Mouse (Mus musculus): ENCODE results near the gene Cnnm4. TPM values are rescaled to one million over a fixed set of nuclear protein-coding genes. Genes with fewer than 3 reads are reported as not detected.
A peak's percentile ranks its signal among the peaks of the same experiment; 100 is the strongest.

The Cnnm4 gene
- total and polyA plus RNA-seq, 2 experiments from 2014 or later: 10.0 to 18.5 TPM

DNA sequence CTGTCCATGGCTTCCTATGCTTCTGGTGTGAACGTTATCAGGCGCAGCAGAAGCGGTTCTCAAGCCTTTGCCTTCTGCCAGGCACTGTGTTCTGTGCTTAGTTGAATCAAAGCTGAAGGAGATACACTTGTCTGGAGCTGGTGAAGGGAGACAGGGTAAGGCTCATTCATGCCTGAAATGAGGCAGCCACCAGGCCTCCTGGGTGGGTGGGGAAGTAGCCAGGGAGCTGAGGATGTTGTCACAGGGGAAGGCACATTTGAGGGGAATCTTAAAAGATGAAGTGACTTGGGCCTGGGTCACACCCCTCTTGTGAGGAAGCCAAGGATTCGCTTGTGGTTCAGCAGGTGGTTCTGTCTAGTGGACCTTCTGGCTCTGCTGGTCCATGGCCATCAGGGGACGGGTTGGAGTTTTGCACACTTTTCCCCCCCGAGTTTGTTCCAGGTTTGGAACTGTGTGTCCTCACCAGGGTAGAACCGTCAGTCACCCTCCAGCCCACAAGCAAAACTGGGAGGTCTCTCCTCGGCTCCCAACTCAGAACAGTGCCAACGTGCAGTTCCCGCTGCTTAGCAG, 1.9 kb downstream of the Cnnm4 start:
- no peak overlapping the region for H3K9ac ChIP-seq (replicated peaks; ENCODE audit: low read length)
- ATAC-seq (no peak), DNase-seq (ENCODE audit: low spot score) (no peak)
- H3K4me2 ChIP-seq (ENCODE audit: low read depth, low read length): peak overlapping the region; percentile 83
- H3K27me3 ChIP-seq (ENCODE audit: insufficient read depth, low read length): no peaks in the 10 kb centered on the region
- H3K9me3 ChIP-seq (ENCODE audit: low read length): no peaks in the 10 kb centered on the region
- H3K27ac ChIP-seq: no peak overlapping the region
- WGBS: 58% methylated on average over 10 of the region's 10 CpGs
- peak overlapping the region; percentile 72 for H3K4me3 ChIP-seq (ENCODE audit: low read length)
- TF ChIP-seq CTCF (IDR thresholded peaks at IDR 0.05; ENCODE audit: low read depth): no peak
- peaks cover 42% of the 10 kb centered on the region for H3K4me1 ChIP-seq (ENCODE audit: insufficient read depth, low read length)
- H3K36me3 ChIP-seq (ENCODE audit: insufficient read depth, low read length): no peaks in the 10 kb centered on the region

DNA sequence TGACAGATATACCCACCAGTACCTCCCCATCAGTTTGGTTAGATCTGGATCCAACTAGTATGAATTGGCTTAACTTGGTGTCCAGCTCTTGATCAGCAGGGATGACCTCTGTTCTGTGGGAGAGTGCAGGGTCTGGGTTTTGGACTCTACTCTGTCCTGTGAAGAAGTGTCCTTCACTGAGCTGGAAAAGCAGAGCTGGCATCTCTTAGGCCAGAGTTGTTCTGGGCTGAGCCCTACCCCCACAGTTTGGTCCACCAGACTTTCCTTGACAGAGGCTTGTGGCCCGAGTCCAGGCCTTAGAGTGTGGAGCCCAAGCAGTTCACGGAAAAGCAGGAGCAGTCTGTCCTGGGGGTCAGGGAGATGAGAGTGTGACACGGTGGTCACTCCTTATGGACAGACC, 3.2 kb downstream of the Cnnm4 start:
- Histone ChIP-seq H3K9me3 (ENCODE audit: low read length) (no peaks in the 10 kb centered on the region), H3K27ac (no peak overlapping the region), H3K4me3 (ENCODE audit: low read length) (no peak overlapping the region), H3K36me3 (ENCODE audit: insufficient read depth, low read length) (no peaks in the 10 kb centered on the region), H3K4me2 (ENCODE audit: low read depth, low read length) (peak overlapping the region; percentile 83), H3K9ac (replicated peaks; ENCODE audit: low read length) (no peak overlapping the region; the same call in 1 of the 2 replicates), H3K4me1 (ENCODE audit: insufficient read depth, low read length) (peaks cover 45% of the 10 kb centered on the region), H3K27me3 (ENCODE audit: insufficient read depth, low read length) (no peaks in the 10 kb centered on the region)
- TF ChIP-seq CTCF (IDR thresholded peaks at IDR 0.05; ENCODE audit: low read depth): no peak
- ATAC-seq (no peak), DNase-seq (ENCODE audit: low spot score) (no peak)
- WGBS: 40% methylated on average over 3 of the region's 3 CpGs

DNA sequence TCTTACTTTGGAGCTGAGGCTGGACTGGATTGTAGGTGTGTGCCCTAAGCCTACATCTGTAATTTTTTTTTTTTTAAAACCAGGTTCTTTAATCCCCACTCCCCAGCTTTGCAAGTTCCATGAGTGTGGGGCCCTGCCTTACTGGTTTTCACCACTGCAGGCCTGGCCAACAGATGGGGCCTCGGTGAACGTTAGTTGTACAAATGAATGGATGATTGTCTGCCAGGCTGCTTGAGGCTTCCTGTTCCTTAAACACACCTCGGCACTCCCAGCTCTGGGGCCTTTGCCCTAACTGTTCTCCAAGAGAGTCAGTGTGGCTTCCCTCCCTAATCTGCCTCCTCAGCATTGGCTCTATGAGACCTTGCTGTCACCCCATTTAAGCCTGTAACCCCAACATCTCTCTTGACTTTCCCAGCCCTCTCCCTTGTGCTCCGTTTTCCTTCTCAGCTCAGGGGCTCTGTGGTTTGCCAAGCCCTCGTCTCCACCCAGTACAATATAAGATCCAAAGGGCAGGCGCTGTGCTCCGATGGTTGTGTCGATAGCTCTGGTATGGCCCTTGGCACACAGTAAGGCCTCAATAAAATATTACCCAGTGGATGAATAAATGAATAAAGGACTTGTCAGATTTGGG, 4.2 kb downstream of the Cnnm4 start:
- ATAC-seq: no peak
- WGBS: 35% methylated on average over 8 of the region's 8 CpGs
- peak; percentile 24 for DNase-seq (ENCODE audit: low spot score)
- no peaks in the 10 kb centered on the region for H3K27me3 ChIP-seq (ENCODE audit: insufficient read depth, low read length)
- no peak overlapping the region for H3K4me3 ChIP-seq (ENCODE audit: low read length)
- peaks cover 45% of the 10 kb centered on the region for H3K4me1 ChIP-seq (ENCODE audit: insufficient read depth, low read length)
- H3K36me3 ChIP-seq (ENCODE audit: insufficient read depth, low read length): no peaks in the 10 kb centered on the region
- no peak overlapping the region for H3K27ac ChIP-seq
- H3K4me2 ChIP-seq (ENCODE audit: low read depth, low read length): peak overlapping the region; percentile 83
- no peaks in the 10 kb centered on the region for H3K9me3 ChIP-seq (ENCODE audit: low read length)
- no peak for TF ChIP-seq CTCF (IDR thresholded peaks at IDR 0.05; ENCODE audit: low read depth)
- H3K9ac ChIP-seq (replicated peaks; ENCODE audit: low read length): peak overlapping the region; percentile 41; the same call in 1 of the 2 replicates

DNA sequence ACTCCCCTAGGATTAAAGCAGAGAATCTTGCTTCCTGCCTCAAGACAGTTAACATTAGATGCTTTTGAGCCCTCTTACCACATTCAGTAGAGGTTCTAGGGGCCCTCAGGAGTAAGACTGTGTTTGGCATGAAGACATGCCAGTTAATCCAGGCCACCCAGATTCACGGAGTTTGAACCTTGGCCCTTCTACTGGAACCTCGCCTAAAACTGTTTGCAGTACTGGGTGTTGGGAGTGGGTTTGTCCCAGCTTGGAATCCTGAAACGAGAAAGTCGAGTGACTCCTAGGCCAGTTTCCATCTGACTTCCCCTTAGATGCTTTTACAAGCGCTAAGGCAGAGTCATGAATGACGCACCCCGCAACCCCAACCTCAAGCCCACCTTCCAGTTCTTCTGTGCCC, 5.0 kb downstream of the Cnnm4 start:
- Histone ChIP-seq H3K36me3 (ENCODE audit: insufficient read depth, low read length) (no peaks in the 10 kb centered on the region), H3K9ac (replicated peaks; ENCODE audit: low read length) (no peak overlapping the region), H3K4me1 (ENCODE audit: insufficient read depth, low read length) (peaks cover 45% of the 10 kb centered on the region), H3K4me2 (ENCODE audit: low read depth, low read length) (peak overlapping the region; percentile 83; the same call in 1 of the 2 replicates), H3K27me3 (ENCODE audit: insufficient read depth, low read length) (no peaks in the 10 kb centered on the region), H3K9me3 (ENCODE audit: low read length) (no peaks in the 10 kb centered on the region), H3K27ac (no peak overlapping the region), H3K4me3 (ENCODE audit: low read length) (no peak overlapping the region)
- no peak for TF ChIP-seq CTCF (IDR thresholded peaks at IDR 0.05; ENCODE audit: low read depth)
- WGBS: 80% methylated on average over 7 of the region's 7 CpGs
- DNase-seq (ENCODE audit: low spot score) (no peak), ATAC-seq (no peak)

DNA sequence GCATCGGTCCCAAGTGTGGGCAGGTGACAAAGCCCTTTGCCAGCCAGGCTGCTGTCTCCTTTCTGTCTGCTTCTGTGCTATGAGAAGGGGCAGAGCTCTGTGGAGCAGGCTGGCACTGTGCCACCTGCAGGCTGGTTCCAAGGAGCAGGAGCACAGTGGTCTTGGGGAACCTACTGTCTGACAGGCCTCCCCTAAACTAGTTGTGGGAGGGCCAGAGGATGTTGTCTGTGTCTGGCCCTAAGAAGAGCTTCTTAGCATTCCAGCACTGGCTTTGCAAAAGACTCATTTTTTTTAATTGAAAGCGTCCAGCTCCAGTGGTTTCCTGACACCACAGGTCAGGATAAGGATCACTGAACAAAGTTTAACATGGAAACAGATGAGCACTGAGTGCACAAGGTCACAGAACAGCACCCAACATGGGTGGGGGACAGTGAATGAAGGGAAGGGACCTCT, 6.9 kb downstream of the Cnnm4 start:
- H3K36me3 ChIP-seq (ENCODE audit: insufficient read depth, low read length): no peaks in the 10 kb centered on the region
- H3K27ac ChIP-seq: no peak overlapping the region
- no peaks in the 10 kb centered on the region for H3K27me3 ChIP-seq (ENCODE audit: insufficient read depth, low read length)
- peak; percentile 52 for DNase-seq (ENCODE audit: low spot score)
- TF ChIP-seq CTCF (IDR thresholded peaks at IDR 0.05; ENCODE audit: low read depth): no peak
- peak; percentile 19; the same call in 1 of the 2 replicates for ATAC-seq
- H3K4me2 ChIP-seq (ENCODE audit: low read depth, low read length): no peak overlapping the region
- WGBS: 39% methylated on average over 2 of the region's 2 CpGs
- H3K4me3 ChIP-seq (ENCODE audit: low read length): no peak overlapping the region
- H3K4me1 ChIP-seq (ENCODE audit: insufficient read depth, low read length): peaks cover 31% of the 10 kb centered on the region
- no peak overlapping the region for H3K9ac ChIP-seq (replicated peaks; ENCODE audit: low read length)
- H3K9me3 ChIP-seq (ENCODE audit: low read length): no peaks in the 10 kb centered on the region

DNA sequence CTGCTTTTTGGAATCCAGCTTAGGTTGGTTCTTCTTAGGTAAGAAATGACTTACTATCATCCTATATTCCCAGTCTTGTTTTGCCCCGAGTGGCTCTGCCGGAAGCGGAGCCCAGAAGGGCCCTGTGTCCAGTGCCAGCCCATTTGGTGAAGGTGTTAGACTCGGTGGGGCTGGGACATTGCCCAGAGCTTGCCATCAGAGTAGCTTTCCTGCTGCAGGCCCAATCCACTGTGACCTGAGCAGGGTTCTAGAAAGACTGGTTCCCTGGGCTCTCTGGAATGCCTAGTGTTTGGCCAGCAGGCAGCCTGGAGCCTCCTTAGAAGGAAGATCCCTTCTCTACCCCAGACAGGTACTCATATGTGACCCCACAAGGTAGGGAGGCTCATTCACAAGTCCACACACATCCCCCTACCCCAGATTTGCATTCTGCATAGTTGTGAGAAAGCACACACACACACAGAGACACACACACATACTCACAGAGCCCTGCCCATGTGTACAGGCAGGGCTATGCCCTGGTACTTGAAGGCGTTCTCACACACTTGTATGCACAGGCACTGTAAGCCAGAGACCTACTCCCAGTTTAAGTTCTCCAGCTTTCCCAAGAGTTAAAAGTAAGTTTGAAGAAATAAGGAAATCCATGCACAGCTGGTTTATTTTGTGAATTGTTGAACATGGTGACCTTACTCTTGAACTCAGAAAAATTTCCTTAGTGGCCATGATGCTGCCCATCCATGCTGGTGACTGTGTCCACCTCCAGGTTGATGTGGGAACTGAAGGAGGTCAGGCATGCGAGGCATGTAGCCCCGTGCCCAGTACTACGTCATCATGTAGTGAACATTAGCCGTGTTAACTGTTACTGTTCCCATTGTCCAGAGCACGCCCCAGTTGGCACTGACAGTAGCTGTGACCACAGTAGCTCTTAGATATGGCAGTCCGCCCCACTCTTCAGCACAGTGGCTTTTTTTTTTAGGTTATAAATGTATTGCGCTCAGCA, 8.8 kb downstream of the Cnnm4 start:
- no peak for ATAC-seq
- Histone ChIP-seq H3K36me3 (ENCODE audit: insufficient read depth, low read length) (no peaks in the 10 kb centered on the region), H3K4me3 (ENCODE audit: low read length) (no peak overlapping the region), H3K4me2 (ENCODE audit: low read depth, low read length) (no peak overlapping the region), H3K9ac (replicated peaks; ENCODE audit: low read length) (no peak overlapping the region), H3K9me3 (ENCODE audit: low read length) (no peaks in the 10 kb centered on the region), H3K27me3 (ENCODE audit: insufficient read depth, low read length) (no peaks in the 10 kb centered on the region), H3K4me1 (ENCODE audit: insufficient read depth, low read length) (peaks cover 12% of the 10 kb centered on the region; the same call in 1 of the 2 replicates), H3K27ac (no peak overlapping the region)
- WGBS: 80% methylated on average over 12 of the region's 12 CpGs
- TF ChIP-seq CTCF (IDR thresholded peaks at IDR 0.05; ENCODE audit: low read depth): no peak; the same call in 1 of the 2 replicates
- no peak for DNase-seq (ENCODE audit: low spot score)
